Mouse (Mus musculus) neural tube, embryonic 13.5 days (tissue): Measurements from ENCODE around the gene Tgif2lx1. TPM values are rescaled to one million over a fixed set of nuclear protein-coding genes. Genes with fewer than 3 reads are reported as not detected.
"Not testable (repeated sequence)": the region's sequence is repeated elsewhere in the genome, so short reads cannot be mapped to it uniquely, and the experiment has no call there.

Experiments
- ATAC-seq: fragments of 200-750 bp; cut with Nextera tagmentation; 2 replicates; pipeline ENCODE4 v1.8.0; 2017; ENCODE audit warnings: low read depth, mild to moderate bottlenecking, moderate TSS enrichment, moderate library complexity
- H3K27ac ChIP-seq: fragments of 300-500 bp; sonication (generic); replicated peaks from 2 replicates; pipeline ENCODE4 v1.5.1; 2015; ENCODE audit warnings: moderate library complexity, mild to moderate bottlenecking, inconsistent platforms
- H3K27me3 ChIP-seq: fragments of 300-500 bp; sonication (generic); 2 replicates; pipeline ENCODE4 v1.6.1; 2015; ENCODE audit warnings: mild to moderate bottlenecking, inconsistent platforms
- H3K36me3 ChIP-seq: fragments of 300-500 bp; sonication (generic); 2 replicates; pipeline ENCODE4 v1.6.1; 2015; ENCODE audit warnings: mild to moderate bottlenecking, inconsistent platforms
- H3K4me1 ChIP-seq: fragments of 300-500 bp; sonication (generic); replicated peaks from 2 replicates; pipeline ENCODE4 v1.6.1; 2015; ENCODE audit warnings: inconsistent platforms
- H3K4me2 ChIP-seq: fragments of 300-500 bp; sonication (generic); 2 replicates; pipeline ENCODE4 v1.6.1; 2015; ENCODE audit warnings: inconsistent platforms, mild to moderate bottlenecking, moderate library complexity
- H3K4me3 ChIP-seq: fragments of 300-500 bp; sonication (generic); 2 replicates; pipeline ENCODE4 v1.5.1; 2015; ENCODE audit warnings: mild to moderate bottlenecking, inconsistent platforms
- H3K9ac ChIP-seq: fragments of 300-500 bp; sonication (generic); 2 replicates; pipeline ENCODE4 v1.6.1; 2015; ENCODE audit warnings: moderate library complexity, mild to moderate bottlenecking, inconsistent platforms
- H3K9me3 ChIP-seq: fragments of 300-500 bp; sonication (generic); 2 replicates; pipeline ENCODE4 v1.6.1; 2016; ENCODE audit warnings: inconsistent platforms
- WGBS: fragments of 180-500 bp; shearing (Covaris S2); methylation state at CpG from one replicate; pipeline ENCODE4 v1.1.7; 2015; 5-methylcytosine and 5-hydroxymethylcytosine counted together
- polyA plus RNA-seq: library from polyadenylated mRNA; unstranded; fragments of >200 nt; fragmentation: Nextera tagmentation; extraction: Ambion mirVana; gene quantifications from 2 replicates; pipeline ENCODE4 v1.2.1, GENCODE M21; 2015

The Tgif2lx1 gene
- not detected in 2 replicates for polyA plus RNA-seq

DNA sequence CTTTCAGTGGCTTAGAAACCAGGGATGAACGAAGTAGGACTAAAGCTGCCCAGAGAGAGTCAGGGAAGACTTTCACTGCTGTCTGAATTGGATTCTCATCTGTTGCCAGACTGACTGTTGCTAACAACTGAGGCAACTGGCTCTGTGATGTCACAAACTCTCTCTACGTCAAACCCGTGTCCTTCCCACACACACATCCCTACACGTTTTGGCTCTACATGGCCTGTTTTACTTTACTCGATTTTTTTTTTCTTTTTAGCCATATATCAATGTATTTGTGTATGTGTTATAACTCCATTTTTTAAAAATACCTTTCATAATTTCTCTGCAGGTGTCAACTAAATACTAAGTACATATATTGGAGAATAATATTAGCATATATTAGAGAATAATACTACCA, at the start of gene Tgif2lx1:
Gene Tgif2lx1 (minus strand): TSS at position 101 of the 400 bp plus-strand sequence.
- WGBS: no CpG with 5 or more reads among the region's 5 CpGs
- H3K9me3 ChIP-seq, ATAC-seq, H3K27me3 ChIP-seq, H3K4me1 ChIP-seq, H3K9ac ChIP-seq, H3K36me3 ChIP-seq, H3K4me3 ChIP-seq, H3K27ac ChIP-seq, H3K4me2 ChIP-seq: not testable (repeated sequence)

Other genes starting within 250 kb of the Tgif2lx1 start
- gene Tgif2lx2, start 53.5 kb downstream of the Tgif2lx1 start, polyA plus RNA-seq: not detected in 2 replicates